Mouse (Mus musculus) Muller cell, postnatal 12 days (primary cell): ENCODE results near the gene Cep290.
"Not testable (repeated sequence)": the region's sequence is repeated elsewhere in the genome, so short reads cannot be mapped to it uniquely, and the experiment has no call there.

ENCODE experiments used
- DNase-seq: peaks from one replicate; pipeline ENCODE4 v3.0.0-alpha.2; 2015; ENCODE audit errors: inconsistent ontology term

Cep290 gene

DNA sequence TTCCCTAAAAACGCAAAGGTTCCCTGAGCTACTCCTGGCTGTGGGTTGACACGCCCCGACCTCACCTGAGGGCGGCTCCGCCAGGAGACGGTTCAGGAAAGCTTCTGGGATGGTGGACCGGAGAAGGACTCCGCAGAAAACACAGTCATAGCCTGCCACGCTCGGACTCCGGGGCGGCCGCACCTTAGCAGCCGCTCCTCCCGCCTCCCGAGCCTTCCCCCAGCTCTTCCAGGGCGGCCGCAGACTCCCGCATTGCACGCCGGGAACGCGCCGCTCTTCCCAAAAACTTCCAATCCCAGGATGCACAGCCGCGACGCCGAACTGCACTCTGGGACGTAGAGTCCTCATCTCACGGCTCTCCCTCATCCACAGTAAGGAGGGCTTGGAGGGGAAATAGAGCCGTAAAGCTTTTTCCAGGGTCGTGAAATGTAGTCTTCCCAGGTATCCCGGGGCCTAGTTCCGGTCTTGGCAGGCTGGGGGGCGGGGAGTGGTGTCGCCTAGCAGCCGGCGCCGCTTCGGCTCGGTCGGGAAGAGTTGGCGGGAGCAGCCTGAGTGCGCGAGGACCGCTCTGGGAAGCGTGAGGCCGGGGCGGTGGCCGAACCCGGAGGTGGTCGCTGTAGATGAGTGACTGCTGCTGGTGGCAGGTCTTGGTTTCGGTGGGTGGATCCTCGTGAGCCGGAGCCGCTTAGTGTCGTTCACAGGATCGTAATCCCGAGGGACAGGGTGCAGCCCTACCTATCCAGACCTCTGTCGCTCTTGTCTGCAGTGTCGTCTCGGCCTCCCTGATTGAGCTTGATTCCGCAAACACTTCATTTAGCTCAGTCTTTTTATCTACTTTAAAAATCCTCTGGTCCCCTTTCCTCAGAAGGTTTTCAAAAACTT is at the start of gene Cep290, which contains the start of gene Tmtc3:
Cep290 (plus strand) TSS at position 462 of the 882 bp plus-strand sequence.
Tmtc3 (minus strand) TSS at position 254 of the 882 bp plus-strand sequence.
- peak; percentile 97 for DNase-seq

DNA sequence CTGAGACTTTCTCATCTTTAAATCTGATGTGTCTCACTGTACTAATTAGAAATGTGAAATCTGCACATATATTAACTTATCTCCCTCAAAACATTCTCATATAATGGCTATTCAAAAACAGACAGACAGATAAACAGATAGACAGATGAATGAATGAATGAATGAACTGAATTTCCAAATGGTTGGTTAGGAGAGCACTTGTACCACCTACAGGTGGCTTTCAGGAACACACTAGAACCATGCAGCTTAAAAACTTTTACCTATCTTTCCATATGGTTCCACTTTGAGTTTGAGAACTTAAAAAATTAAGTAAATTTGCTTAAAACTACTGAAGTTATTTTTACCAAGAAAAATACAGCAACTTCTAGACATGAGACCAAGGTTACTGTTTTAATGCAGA is 38.0 kb upstream of the Cep290 start:
- no peak for DNase-seq

DNA sequence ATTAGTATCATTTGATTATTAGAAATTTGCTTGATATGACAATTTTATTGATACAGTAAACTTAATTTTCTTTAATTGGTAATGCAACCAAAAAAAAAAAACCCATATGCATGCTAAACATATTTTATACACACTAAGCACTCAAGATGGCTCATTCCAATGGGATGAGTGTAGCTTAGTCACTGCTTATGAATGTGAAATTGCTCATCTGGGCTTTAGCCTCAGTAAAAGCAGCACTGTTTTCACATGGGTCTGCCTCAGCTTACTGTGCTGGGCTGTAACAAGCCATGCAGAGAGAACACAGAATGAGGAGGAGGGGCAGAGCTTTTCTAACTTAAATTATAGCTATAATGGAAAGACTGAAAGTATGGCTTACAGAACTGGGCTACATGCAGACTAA is 26.8 kb upstream of the Cep290 start:
- peak; percentile 56 for DNase-seq

DNA sequence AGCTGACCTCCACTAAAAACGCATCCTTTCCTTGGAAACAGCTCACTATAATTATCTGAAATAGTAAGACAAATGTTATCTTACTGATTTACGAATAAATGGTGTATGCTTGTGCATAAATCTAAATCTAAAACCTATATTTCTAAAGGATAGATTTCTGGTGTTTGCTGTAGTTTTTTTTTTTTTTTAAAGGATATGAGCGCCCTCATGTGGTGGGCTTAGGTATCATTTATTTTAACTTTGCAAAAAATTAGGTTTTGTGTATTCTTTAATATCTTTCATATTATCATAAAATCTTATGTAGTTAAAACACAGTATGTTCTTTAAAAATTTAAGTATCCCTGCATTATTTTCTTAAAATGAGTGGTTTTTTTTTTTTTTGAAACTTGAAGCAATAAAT is 12.3 kb upstream of the Cep290 start:
- DNase-seq, result peak; percentile 7

DNA sequence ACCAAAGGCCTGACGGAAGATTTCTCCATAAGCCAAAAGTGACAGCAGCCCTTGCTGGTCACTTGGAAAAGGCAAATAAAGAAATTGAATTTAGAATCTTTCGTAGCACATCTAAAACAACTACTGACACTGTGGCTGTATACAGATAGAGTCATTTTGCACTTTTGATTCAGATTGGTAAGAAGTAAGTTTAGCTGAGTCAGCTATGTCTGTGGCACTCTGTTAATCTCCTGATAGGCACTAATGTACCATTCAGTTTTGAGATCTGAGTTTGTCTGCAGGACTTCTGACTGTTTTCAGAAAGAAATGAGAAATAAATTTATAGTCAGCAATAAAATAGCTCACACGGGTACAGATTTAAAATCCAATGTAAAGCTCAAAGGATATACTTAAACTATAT is 7.8 kb upstream of the Cep290 start:
- DNase-seq, result no peak

DNA sequence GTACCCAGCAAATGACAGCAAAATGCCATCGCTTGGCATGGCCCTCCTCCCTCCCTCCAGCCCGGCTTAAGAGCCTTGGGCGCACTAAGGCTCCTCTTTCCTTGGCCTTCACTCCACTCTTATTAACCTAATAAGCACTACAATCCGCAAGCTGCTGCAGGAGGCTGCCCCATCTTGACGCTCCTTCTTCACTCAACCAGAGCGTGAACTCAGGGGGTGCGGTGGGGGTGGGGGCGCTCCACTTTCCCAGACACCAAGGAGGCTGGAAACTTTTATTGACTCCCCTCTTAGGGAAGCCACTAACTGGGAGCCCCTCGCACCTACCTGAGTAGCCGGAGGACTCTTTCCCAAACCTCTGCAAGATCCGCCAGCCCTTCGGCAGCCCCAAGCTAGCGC is 659 bp upstream of the Cep290 start:
- no peak for DNase-seq

DNA sequence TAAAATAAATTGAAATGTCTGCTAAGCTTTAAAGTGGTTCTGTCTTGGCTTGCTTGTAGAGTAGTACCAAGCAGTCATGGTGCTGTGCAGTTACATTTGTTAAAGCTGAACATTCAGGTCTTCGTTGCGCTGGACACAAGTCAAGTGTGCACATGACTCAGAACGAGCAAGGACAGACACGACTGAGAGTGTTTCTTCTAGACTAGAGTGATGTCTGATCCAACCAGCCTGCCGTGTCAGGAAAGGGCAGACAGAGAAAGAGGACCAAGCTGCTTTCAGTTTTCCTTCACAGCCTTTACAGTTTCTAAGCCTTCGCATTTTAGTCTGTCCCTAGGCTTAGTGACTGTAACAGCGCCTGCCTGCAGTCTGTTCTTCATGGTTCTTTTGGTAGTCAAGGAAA is 4.6 kb downstream of the Cep290 start:
- DNase-seq, result no peak

DNA sequence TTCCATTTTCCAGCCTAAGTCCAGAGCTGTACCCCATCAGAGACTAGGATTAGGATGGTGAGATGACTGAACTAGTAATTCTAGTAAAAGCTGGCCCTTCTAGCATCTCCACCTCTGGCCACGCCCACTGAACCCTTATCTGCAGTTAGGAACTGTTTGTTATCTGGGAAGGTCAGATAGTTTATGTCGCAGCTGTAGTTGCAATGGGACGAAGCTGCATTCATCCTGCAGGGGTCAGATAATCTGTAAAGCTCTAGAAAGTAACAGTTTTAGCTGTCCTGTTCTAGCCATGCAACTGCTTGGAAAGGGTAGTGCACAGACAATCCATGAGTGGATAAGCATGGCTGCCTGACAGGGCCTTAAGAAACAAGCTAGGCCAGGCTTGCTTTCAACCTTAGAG is 11.0 kb downstream of the Cep290 start:
- no peak for DNase-seq

DNA sequence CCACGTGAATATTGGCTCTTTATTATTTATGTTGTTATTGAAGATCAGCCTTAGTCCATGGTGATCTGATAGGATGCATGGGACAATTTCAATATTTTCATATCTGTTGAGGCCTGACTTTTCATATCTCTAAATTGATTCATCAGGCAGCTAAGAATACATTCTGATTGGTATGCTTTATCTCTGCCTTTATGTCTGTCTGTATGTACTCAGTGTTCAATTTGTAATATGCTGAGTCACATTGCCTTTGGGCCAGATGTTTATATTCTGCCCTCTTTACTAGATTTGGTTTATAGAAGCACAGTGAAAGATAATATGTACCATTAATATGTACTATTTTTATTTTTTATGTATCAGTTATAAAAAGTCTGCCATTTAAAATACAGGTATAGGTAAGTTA is 20.8 kb downstream of the Cep290 start:
- DNase-seq, result no peak

DNA sequence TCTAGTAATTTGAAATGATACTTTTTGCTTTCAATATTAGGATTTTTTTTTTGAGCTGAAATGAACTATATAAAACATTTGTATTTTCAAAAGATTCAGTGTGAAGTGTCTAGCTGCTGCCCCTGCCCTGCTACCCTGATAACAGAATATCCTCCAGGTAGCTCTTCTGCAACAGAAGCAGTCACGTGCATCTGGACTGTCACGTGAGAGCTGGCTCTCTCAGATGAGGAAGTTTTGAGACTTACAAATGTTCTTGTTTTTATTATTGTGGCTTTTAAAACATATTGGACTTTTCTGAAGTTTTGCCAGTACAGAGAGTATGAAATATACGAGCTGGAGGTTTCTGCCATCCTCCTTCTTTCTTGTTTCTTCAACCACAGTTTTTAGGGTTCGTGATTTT is 34.3 kb downstream of the Cep290 start:
- DNase-seq, result no peak

DNA sequence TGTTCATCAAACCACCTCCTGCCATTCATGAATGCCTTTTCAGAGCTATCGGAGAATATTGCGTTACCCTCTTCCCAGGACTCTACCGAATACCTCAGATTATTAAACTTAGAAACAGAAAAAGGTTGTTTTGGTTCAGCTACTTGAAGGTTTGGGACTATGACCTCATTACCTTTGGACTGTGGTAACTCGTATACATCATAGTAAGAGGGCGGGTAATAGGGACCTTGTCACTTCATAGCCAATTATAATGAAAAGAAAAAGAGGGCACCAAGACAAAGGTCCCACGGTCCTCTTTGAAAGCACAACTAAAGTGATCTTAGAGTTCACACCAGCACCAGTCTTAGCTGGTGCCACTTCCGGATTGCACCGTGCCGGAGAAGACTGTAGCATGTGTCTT is 35.0 kb downstream of the Cep290 start:
- no peak for DNase-seq

DNA sequence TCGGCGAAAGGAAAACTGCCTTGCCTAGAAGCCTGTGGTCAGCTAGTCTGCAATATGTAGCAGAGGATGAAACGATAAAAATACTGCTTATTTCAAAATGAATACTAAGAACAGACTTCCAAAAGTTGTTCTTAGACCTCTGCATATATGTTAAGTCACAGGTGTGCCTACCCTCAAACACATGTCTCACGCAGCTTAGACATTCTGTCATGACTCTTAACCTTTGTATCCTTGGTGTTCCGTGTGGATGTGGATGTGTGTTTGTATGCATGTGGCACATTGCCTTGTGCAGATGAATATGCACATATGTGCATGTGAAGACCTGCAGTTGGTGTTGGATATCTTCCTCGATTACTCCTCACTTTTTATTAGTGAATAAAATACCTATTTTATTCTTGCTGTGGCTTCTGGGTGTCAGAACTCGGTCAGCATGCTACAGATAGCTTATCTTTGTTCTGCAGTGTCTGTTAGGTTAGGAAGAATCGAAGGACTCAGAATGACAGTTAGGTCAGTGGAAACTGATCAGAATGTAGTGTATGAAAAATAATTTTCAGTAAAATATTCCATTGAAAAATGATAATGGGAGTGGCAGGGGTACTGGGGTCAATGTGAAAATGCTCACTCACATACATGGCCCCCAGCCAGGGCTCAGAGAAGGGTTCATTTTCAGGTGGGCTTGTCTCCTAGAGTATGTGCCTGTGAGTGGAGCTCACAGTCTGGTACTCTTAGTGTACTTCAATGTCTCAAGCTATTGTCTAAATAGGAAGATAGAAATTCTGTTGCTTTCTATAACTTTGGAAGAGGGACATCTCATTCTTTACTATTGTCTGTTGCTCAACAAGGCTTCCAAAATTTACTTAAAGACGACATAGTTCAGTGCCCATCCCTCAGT is 37.4 kb downstream of the Cep290 start:
- no peak for DNase-seq

DNA sequence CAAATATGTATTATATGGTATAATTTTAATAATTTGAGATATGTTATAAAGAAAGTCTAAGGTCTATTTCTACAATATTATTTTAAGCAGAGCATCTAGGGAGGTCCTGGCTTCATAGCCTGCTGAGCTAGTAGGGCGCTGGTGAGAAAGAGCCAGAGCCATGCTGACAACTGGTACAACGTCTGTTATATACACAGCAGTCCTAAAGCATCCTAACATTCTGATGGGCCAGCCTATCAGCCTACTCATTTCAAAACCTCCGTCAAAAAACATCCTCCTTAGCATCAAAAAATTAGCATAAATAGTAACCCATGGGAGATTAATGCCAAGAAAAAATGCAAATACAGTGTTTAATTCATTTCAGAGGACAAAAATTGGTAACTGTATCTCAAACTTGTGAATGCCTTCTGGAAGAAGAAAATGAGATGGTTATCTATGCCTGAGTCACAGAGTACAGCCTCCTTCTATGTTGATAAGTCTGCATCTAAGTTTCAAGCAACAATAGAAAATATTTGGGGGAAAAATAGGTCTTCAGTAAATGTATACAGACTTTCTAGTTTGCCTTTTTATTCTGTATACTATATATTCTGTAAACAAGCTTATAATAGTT is 69.3 kb downstream of the Cep290 start:
- DNase-seq, result no peak

DNA sequence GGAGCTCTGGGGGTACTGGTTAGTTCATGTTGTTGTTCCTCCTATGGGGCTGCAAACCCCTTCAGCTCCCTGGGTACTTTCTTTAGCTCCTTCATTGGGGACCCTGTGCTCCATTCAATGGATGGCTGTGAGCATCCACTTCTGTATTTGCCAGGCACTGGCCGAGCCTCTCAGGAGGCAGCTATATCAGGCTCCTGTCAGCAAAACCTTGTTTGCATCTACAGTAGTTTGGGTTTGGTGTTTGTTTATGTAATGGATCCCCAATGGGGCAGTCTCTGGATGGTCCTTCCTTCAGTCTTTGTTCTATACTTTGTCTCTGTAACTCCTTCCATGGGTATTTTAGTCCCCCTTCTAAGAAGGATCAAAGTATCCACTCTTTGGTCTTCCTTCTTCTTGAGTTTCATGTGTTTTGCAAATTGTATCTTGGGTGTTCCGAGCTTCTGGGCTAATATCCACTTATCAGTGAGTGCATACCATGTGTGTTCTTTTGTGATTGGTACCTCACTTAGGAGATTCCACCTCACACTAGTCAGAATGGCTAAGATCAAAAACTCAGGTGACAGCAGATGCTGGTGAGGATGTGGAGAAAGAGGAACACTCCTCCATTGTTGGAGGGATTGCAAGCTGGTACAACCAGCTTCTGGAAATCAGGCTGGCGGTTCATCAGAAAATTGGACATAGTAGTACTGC is 73.0 kb downstream of the Cep290 start:
- DNase-seq, result not testable (repeated sequence)

DNA sequence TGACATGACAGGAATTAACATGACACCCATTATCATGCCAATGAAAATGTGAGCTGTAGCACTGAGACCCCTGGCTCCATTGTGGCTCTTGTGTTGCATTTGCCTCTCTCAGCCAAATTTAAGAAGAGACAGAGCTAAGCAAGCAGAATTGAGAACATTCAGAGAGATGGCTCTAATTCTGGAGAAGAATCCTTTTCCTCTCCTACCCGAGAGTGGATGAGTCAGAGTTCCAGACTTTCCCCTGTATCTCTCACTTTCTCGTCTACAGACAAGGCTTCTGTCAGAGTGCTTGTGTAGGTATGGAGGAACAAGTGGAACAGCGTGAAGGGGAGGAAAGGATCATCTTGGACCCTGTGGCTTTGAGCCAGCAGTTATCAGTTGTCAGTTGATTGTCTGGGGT is 76.8 kb downstream of the Cep290 start:
- DNase-seq, result no peak

DNA sequence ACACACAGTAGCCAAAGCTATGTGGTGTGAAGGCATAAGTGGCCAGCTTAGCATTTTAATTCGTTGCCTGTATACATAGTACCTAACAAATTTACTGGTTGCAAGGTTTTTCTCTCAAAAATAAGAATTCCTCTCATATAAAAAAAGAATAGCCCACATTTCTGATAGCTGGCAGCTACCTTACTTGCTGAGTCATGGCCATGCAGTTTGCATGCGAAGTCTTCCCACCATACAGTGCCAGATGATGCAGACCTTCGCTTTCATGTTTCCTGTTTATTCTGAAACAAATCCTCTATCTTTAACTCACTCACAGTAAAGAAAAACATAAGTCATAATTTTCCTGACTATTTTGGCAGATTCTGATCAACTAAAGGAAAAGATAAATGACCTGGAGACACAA is 84.3 kb downstream of the Cep290 start:
- DNase-seq, result no peak

DNA sequence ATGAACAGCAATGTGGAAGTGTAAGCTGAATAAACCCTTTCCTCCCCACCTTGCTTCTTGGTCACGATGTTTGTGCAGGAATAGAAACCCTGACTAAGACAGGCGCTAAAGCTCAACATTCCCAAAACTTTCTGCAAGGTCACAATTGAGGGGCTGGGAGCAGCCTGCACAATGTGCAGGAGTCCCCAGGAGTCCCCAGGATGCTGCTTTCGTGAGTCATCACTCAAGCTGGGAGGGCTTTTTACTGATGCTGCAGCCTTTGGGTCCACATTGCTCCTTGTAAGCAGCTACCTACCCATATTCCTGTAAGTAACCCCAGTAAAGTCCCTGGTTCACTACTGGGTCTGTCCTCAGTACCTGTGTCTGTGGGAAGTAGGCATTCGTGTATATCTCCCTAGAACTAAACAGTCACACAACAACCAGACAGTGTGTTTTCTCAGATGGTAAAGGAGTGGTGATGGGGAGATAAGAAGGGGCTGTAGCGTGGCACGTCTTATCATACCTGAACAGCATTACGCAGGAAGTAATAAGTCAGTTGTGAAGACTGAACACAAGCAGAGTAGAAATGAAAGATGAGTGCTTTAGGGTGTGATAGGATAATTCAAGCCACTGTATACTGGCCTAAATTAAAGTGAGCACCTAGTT is 87.3 kb downstream of the Cep290 start:
- DNase-seq, result no peak

DNA sequence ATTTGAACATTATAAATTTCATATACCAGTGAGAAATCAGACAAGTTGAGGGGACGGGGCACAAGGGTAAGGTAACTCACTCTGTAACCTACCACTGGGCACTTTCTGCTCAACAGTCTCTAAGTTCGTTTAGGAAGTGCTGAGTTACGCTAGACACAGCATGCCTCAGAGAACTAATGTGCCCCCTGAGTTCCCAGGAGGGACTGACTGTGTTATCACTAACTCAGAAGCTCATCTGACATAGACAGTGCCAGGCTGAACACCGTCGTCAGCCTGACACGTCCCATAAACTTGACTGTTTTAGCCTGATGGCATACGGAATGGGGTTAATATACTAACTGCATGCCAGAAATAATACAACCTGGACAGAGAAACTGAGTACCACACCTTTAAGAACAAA is 87.9 kb downstream of the Cep290 start:
- no peak for DNase-seq

DNA sequence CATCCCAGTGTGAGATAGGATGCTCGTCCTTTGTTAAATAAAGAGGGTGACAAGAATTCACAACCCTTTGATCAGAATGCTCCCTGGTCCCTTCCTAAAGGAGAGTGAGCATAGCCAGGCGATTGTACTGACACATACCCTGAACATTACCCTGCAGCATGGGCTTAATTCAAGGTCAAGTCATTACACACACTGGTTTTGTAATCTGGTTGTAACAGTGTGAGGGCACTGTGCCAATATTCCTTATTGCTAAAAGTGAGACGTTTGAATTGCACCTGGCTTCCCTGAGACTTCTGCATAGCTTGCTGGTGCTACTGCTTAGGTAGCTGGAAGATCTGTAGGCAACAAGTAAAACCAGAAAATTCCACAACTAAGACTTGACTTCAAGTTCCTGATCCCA is 96.8 kb downstream of the Cep290 start:
- no peak for DNase-seq

DNA sequence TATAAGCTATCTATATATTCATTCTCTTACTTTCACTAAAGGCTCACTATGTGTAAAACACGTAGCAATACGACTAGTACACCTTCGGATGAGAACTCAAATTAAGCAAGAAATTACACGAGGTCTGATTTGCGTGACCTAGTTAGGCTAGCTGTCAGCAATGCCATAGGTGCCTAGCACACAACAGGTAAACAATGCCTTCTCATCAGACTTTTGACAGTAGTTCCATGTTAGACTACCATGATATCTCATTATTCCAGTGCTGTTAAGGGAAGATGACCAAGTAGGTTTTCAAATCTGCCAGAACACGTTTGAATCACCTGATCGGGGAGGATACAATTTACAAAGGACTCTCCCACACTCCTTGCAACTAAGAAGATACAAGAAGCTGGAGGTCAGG is 101.2 kb downstream of the Cep290 start:
- no peak for DNase-seq

DNA sequence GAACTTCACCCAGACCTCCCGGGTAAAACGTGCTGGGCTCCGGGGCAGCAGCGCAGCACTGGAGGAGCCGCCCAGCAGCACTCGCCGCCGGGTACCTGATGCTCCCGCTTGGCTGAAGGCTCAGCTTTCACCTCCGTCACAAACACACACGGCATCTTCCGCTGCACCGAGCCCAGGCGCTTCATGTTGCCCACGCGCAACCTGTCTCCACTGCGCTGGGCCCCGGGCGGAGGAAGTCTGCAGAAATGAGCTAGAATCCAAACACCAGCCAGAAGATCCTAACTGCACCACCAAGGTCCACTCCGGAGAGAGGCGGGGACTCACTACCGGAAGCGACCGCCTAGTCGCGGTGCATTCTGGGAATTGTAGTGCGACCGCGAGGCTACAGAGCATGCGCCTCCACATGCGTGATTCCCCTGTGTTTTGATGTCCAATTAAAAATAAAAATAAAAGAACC is 101.6 kb downstream of the Cep290 start:
- peak; percentile 84 for DNase-seq
